Mouse (Mus musculus) thymus, postnatal 14 days (tissue): ENCODE results near the gene Lipe.
"Not testable (repeated sequence)": the region's sequence is repeated elsewhere in the genome, so short reads cannot be mapped to it uniquely, and the experiment has no call there.

Experiments used
- DNase-seq: peaks from one replicate; pipeline ENCODE4 v3.0.0; 2021

The Lipe gene

DNA sequence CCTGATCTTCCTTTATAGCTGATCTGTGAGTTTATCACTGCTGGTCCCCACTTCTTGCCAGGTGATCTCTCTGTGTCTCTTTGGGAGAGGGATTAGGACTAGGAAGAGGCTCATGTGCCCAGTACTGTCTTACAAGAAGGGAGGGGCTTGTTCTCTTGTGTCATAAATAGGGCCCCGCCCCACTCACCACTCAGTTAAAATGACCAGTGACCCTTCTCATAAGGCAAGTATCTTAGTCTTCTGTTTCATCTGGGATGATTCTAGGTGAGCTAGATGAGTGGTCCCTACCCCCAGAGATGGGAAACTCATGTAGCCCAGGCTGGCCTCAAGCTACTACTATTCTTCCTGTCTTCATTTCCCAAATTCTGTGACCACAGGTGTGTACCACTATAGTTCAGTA lies at the start of gene Lipe:
Gene Lipe, minus strand, starts transcription at position 101 of the 400 bp plus-strand sequence.
- DNase-seq, result no peak

GRCm38 (mm10) chr7:25440816-25441153 lies 42.3 kb upstream of the Lipe start:
- DNase-seq, result no peak

DNA sequence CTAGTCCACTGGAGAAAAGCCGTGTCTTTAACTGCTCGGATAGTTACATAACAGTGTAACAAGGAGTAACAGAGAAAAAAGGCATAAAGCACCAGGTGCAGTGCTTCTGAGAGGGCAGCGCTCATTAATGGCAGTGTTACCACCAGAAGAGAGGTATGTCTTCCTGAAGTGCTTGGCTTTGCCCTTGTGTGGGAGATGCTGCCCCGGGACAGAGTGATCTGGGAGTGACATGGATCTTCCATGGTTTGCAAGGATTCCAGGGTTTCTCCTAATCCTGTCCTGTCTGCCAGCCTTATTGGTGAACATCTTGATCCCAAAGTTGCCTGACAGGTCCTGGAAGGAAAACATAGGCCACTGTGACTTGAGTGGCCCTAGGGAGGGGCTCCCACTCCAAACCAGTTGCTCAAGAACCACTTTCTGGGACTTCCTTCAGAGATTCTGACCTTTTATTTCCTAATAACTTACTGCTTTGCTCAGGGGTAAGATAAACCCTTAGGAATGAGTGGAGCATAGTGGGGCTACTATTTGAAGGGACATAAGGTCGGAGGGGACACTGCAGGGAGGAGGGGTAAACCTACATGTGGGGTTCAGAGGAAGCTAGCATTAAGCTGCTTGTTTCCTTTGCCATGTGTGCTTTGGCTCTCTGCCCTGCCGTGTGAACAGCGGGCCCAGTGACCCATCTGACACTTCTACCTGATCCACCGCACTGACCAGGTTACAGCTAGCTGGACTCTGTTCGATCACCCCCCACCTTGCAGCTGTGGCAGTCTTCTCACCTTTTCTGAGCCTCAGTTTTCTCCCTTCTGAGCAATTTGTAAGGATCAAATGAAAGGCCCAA lies 41.7 kb upstream of the Lipe start:
- no peak for DNase-seq

DNA sequence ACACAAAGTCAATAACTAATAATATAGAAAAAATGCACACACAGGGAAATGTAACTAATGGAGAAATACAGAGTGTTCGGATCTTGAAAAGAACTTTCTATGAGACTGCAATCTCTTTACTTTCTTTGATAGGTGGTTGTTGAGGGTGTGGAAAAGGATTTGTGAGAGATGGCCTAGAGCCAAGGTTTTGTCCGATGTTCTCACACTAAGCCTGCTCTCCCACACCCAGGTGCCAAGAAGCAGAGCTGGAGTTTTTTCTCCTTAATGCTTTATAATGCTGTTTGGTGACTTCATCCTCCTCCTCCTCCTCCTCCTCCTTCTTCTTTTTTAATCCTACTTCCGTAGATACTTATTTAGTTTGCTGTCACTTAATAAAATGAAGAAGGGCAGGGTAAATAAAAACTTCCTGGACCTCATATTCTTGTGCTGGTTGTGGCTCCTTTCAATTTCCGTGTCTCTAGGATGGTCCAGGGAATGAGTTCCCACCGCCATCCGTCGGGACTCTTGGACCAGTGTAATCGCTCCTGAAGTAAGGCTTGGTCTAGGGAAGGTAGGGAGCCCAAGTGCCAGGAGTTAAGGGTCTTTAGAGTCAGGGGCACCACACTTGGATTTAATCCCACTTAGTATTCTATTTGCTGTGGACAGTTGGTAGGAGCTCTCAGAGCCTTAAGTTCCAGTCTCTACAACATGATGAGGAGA lies 40.8 kb upstream of the Lipe start:
- DNase-seq, result no peak

DNA sequence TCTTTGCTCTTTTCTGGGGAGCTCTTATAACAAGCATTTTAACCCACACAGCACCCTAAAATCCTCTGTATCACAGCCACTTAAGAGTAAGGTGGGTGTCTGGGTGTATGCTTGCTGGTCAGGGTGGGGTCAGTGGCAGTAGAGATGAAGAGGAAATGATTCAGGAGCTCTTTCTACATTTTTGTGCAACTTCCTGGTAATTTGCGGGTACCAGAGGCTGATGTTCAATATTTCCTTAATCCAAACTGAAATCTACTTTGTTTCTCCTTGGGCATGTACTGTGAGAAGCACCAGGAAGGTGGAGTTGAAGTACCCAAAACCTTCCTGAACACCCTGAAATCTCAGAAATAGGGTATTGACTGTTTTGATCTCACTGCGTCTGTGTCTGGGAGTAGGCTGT lies 38.2 kb upstream of the Lipe start:
- DNase-seq, result no peak

- DNase-seq, result no peak
Measured at GRCm38 (mm10) chr7:25436226-25436625, 37.7 kb upstream of the Lipe start.

- DNase-seq, result no peak
Measured at GRCm38 (mm10) chr7:25435546-25435851, 37.0 kb upstream of the Lipe start.

- no peak for DNase-seq
Measured at GRCm38 (mm10) chr7:25434654-25435545, 36.4 kb upstream of the Lipe start.

DNA sequence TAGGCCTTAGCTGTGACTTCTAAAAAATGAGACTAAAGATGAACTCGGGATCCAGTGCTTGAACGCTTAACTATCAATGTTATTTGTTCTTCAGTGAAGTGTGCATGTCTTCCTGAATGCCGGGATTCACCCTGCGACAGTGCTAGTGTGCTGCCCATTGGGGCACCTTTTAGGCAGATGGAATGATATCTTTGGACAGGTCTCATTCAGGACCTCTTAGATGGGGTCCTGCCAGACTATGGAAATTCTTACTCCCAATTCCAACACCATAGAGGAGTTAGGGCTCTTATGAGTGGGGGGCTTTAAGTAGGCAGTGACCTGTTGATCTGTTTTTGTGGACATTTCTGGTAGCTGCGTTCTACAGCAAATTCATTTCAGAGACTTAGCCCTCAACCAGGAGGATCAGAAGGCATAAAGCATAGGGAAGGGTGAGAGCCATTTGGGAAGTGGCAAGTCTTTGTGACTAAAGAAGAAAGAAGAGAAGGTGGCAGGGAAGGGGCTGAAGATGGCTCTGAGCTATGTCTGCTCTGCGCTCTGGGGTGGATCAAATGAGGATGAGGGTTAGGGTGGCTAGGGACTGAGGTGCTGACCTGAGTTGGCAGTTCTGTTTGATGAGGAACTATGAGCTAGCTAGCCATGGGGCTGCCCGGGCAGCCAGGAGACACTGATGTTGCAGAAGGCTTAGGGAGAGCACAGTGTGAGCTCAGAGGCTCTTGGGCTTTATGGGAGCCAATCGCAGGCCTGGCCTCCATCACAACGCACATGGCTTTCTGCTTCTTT lies 35.5 kb upstream of the Lipe start:
- no peak for DNase-seq

- no peak for DNase-seq
Measured at GRCm38 (mm10) chr7:25433007-25433541, 34.6 kb upstream of the Lipe start.

GRCm38 (mm10) chr7:25432381-25432780 lies 33.9 kb upstream of the Lipe start:
- DNase-seq, result no peak

DNA sequence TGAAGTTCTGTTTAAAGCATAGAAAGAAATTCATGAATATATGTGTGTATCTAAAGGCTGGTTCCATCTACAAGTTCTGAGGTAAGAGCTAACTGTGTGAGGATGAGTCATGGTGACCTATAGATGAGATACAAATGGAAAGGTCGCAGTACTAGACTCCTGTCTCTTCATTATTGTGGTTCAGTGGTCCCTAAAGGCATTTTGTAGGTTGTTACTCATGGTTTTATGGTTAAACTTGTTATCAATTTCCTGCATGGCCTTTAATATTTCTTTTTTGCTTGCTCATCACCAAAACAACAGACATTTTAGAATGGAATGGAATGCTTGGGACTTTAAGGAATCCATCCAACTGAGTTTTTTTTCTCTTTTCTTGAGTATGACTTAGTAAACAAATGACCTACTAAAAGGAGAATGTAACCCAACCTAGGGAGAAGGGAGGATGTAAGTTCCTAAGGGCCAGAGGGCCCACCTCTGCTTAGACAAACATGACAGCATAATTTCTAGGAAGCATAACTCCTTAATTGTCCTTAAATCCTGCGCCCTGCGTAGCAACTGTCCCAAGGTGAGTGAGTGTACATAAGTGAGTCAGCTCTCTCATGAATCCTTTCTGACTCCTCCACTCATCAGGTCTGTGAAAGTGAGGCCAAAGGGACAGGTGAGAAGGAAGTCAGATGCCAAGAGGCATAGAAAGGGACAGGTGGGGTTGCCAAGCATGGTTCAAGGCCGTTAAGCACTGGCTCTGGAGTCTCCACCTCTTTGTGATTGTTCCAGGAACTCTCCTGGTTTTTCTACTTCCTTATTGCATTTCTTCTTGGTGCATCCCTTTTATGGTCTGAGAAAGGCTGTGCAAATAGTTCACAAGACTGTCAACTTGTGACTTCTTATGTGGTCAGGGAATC lies 31.6 kb upstream of the Lipe start:
- DNase-seq, result no peak

GRCm38 (mm10) chr7:25428321-25428720 lies 29.8 kb upstream of the Lipe start:
- DNase-seq, result no peak

DNA sequence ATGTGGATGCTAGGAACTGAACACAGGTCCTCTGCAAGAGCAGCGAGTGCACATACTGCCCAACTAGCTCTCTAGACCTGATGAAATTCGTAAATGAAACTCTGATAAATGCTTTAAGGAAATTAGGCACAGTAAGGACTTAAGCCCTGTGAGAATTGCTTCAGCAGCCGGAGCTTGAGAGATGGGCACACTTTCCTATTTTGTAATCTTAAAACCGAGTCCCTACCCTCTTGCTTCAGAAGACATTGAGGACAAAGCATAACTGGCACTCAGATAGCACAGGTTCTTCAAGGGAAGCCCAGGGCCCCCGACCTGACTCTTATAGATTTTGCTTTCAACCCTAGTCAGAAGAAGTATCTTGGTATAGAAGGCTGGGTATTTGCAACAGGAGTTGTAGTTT lies 28.6 kb upstream of the Lipe start:
- DNase-seq, result no peak

DNA sequence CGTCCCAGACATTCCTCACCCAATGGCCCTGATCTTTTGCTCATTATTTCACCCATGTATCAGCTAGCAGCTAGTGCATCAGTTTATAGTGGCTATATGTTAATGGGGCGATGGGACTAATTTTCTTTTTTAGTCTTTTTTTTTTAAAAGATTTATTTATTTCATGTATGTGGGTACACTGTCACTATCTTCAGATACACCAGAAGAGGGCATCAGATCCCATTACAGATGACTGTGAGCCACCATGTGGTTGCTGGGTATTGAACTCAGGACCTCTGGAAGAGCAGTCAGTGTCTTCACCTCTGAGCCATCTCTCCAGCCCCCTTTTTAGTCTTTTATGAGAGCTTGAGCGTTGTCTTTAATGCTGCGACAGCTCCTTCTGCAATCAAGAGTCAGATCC lies 27.9 kb upstream of the Lipe start:
- not testable (repeated sequence) for DNase-seq

DNA sequence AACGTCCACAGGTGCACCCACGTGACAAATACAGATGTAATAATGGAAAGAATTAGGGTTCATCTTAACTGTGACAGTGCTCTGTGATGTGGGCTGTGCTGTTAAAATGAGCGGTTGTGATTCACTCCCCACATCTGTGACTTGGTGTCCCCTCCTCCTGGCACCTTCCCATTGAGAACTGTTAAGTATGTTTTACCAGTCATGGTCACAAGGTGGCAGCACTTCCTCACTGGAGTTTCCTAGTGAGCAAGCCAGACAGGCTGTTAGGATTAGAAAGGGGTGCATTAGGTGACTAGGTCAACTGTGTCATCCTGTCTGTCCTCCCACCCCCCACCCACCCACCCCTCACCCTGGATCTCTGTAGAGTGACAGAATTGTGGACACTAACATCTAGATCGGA lies 25.9 kb upstream of the Lipe start:
- peak; percentile 84 for DNase-seq

DNA sequence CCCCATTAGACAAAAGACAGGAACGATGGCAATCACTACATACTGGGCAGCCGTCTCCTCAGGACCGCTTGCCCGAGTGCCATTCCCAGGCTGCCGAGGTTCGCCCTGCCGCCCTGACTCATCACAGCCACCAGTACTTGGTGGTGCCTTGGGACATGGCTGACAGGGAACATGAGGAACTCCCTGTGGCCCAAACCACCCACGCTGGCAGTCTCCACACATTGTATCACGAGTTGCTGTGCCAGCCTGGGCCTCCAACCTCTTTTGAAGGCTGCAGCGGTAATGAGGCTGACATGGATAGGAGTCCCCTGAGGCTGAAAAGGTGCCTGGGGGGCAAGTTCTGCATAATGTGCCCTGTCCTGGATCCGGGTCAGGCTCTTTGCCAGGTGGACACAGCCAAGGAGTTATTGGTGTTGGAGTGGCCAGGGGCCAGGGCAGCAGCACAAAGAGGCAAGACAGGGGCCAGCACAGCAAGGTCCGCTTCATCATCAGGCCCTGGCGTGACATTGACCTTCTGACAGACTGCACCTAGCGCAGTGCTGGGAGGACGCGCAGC lies 23.9 kb upstream of the Lipe start:
- no peak for DNase-seq

GRCm38 (mm10) chr7:25419943-25420342 lies 21.4 kb upstream of the Lipe start:
- no peak for DNase-seq

GRCm38 (mm10) chr7:25419536-25419935 lies 21.0 kb upstream of the Lipe start:
- DNase-seq, result peak; percentile 12

DNA sequence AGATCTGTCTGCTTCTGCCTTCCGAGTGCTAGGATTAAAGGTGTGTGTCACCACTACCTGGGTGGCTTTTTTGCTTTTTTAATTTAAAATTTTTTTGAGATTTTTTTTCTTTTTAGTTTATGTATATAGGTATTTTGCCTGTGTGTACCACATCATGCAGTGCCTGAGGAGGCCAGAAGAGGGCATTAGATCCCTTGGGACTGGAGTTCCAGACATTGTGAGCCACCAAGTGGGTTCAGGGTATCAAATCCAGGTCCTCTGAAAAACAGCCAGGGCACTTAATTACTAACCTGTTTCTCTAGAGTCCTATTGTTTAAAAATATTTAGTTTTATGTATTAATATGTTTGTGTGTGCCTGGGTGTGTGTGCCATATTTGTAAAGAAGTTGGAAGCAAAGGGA lies 19.1 kb upstream of the Lipe start:
- peak; percentile 51 for DNase-seq

DNA sequence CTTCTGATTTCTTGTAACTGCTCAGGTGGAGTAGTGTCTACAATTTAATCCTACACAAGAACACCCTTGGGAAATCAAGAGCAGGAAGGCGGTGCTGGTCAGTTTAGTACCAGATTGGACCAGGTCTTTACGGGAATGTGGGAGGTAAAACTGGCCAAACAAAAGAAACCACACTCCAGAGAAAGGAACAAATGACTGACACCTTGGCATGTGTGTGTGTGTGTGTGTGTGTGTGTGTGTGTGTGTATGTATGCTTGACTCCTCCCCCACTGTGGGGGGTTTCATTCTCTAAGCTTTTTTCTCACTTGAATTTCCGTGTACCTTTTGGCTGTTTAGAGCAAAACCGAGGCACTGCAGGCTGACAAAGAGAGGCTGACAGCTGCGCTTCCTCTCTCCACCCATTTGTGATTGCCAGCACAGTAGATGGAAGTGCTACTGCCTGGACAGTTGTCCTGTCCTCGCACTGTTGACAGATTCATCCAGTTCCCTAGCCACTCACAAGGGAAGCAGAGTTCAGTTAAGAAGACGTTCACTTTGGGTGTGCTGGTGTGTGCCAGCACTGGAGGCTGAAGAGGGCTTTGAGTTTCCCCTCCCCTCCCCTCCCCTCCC lies 14.4 kb upstream of the Lipe start, which contains the start of gene Cxcl17:
Gene Cxcl17, minus strand, starts transcription at position 54 of the 609 bp plus-strand sequence.
- DNase-seq, result no peak
